Mouse (Mus musculus) heart, adult 2 months (tissue): ENCODE results near the gene Sdr39u1. TPM values are rescaled to one million over a fixed set of nuclear protein-coding genes. Genes with fewer than 3 reads are reported as not detected.

Experiments used
- DNase-seq, 2 experiments: peaks; one replicate each; pipeline ENCODE4 v3.0.0; 2021
- H3K27ac ChIP-seq: fragments of 200-600 bp; 2 replicates; pipeline ENCODE4 v1.8.1; 2022
- H3K27me3 ChIP-seq: fragments of 200-500 bp; 2 replicates; pipeline ENCODE4 v1.6.1; 2012; ENCODE audit warnings: mild to moderate bottlenecking, low read length, inconsistent platforms, mixed read lengths; ENCODE audit not compliant: control insufficient read depth, insufficient read depth
- H3K36me3 ChIP-seq: fragments of 200-500 bp; 2 replicates; pipeline ENCODE4 v1.6.1; 2012; ENCODE audit warnings: low read length, inconsistent platforms; ENCODE audit not compliant: control insufficient read depth, insufficient read depth
- H3K4me1 ChIP-seq: fragments of 200-500 bp; 2 replicates; pipeline ENCODE4 v1.6.1; 2011; ENCODE audit warnings: low read length; ENCODE audit not compliant: control insufficient read depth, insufficient read depth
- H3K4me3 ChIP-seq: fragments of 200-600 bp; 2 replicates; pipeline ENCODE4 v1.8.1; 2022
- H3K79me2 ChIP-seq: fragments of 200-500 bp; replicated peaks from 2 replicates; pipeline ENCODE4 v1.6.1; 2012; ENCODE audit warnings: mild to moderate bottlenecking, inconsistent platforms, low read length, moderate library complexity, mixed read lengths; ENCODE audit not compliant: control insufficient read depth, insufficient read depth
- H3K9ac ChIP-seq: fragments of 200-500 bp; 2 replicates; pipeline ENCODE4 v1.6.1; 2012; ENCODE audit warnings: low read depth, mild to moderate bottlenecking, control low read depth, inconsistent platforms, low read length, mixed read lengths
- CTCF ChIP-seq: fragments of 200-600 bp; IDR thresholded peaks from 2 replicates; pipeline ENCODE4 v1.8.1; 2022; ENCODE audit warnings: antibody characterized with exemption, mild to moderate bottlenecking, moderate library complexity
- EP300 ChIP-seq: fragments of 200-500 bp; IDR thresholded peaks from 2 replicates; pipeline ENCODE4 v1.6.1; 2011; ENCODE audit warnings: low read depth, low read length, control low read depth; ENCODE audit not compliant: insufficient read depth
- POLR2A ChIP-seq: fragments of 200-500 bp; IDR thresholded peaks from 2 replicates; pipeline ENCODE4 v1.6.1; 2011; ENCODE audit warnings: mild to moderate bottlenecking, low read depth, low read length, control low read depth; ENCODE audit not compliant: insufficient read depth
- WGBS: fragments of 180-500 bp; shearing (Covaris S2); methylation state at CpG from one replicate; pipeline ENCODE4 v1.1.7; 2018; 5-methylcytosine and 5-hydroxymethylcytosine counted together
- intact Hi-C: fragments of 180-260 bp; cut with DNase I; formaldehyde crosslinking; loops from one replicate; pipeline ENCODE4 v1.15.1; 2025
- polyA plus RNA-seq: library from polyadenylated mRNA; depleted of rRNA; stranded (reverse); fragments of >200 nt; gene quantifications from 2 replicates; pipeline ENCODE4 v1.2.3, GENCODE M21; 2012
- total RNA-seq, 2 experiments: library from RNA; stranded (reverse); gene quantifications; 2 replicates each; pipeline ENCODE4 v1.2.3; 2021

The Sdr39u1 gene
- total and polyA plus RNA-seq, 3 experiments: 112 to 142 (median 127) TPM

GRCm38 (mm10) chr14:55883149-55883661 lies 16.9 kb downstream of the Sdr39u1 start:
- peaks cover 11% of the 10 kb centered on the region for H3K4me1 ChIP-seq
- DNase-seq: no peak
- 93% methylated on average over 13 of the region's 13 CpGs for WGBS
- intact Hi-C loops: loop anchor here (10.0 kb wide), 1 partner anchor 208 kb away; the partner anchor contains the start of genes Gmpr2 and Nedd8
- H3K27me3 ChIP-seq: no peaks in the 10 kb centered on the region
- H3K27ac ChIP-seq: no peak overlapping the region
- TF ChIP-seq CTCF (no peak), POLR2A (no peak), EP300 (no peak)
- peaks cover 4% of the 10 kb centered on the region; the same call in 1 of the 2 replicates for H3K36me3 ChIP-seq
- no peak overlapping the region for H3K9ac ChIP-seq
- H3K4me3 ChIP-seq: no peak overlapping the region
- H3K79me2 ChIP-seq: 0 out of 2 replicates have a peak, but pooled peaks cover 1% of the 10 kb centered on the region

DNA sequence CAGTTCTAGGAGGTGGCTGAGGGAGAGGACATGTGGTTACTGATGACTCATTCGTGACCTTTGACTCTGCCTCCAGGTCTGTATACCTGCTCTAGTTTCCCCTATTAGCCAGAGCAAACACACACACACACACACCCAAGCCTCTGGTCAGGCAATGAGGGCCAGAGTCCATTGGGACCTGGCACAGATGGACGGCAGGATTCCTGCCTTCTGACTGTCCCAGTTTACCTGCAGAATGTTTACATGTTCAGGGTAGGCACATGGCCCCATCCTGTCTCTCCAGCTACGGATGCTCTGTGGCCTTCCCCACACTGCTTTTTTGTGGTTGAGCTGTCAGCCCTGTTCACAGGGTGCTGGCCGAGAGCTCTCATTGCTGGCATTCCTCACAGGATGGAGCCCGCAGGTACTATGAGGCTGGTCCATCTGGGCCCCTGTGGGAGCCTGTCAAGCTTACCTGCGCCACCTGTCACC lies 17.9 kb downstream of the Sdr39u1 start:
- intact Hi-C loops: loop anchor here (10.0 kb wide), 1 partner anchor 207 kb away; the partner anchor contains the start of genes Gmpr2 and Nedd8
- peaks cover 11% of the 10 kb centered on the region for H3K4me1 ChIP-seq
- H3K27me3 ChIP-seq: peaks cover 2% of the 10 kb centered on the region; the same call in 1 of the 2 replicates
- 76% methylated on average over 6 of the region's 6 CpGs for WGBS
- no peak overlapping the region for H3K27ac ChIP-seq
- 0 out of 2 replicates have a peak, but pooled peaks cover 1% of the 10 kb centered on the region for H3K79me2 ChIP-seq
- TF ChIP-seq CTCF (no peak), POLR2A (no peak), EP300 (no peak)
- H3K9ac ChIP-seq: no peak overlapping the region
- peaks cover 2% of the 10 kb centered on the region; the same call in 1 of the 2 replicates for H3K36me3 ChIP-seq
- H3K4me3 ChIP-seq: no peak overlapping the region
- DNase-seq: no peak

DNA sequence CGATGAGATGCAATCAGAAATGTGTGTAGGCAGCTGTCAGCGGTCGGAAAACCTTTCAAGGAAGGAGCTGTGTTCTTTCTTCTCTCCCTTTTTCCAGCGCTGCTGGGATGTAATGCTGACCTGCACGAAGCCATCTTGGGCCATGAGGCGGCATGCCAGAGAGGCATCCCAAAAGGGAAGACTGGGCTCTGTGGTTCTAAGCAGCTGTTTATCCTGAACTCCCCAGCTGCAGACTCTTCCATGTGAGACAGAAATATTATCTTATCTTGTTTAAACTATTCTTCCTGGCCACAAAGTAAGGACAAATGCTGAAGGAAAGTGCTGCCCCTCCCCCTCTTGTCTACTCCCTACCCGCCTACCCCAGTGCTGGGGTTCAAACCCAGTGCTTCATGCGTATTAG lies 19.1 kb downstream of the Sdr39u1 start:
- Histone ChIP-seq H3K27me3 (peaks cover 2% of the 10 kb centered on the region; the same call in 1 of the 2 replicates), H3K9ac (no peak overlapping the region)

GRCm38 (mm10) chr14:55879623-55880022 lies 20.5 kb downstream of the Sdr39u1 start:
- no peaks in the 10 kb centered on the region for H3K79me2 ChIP-seq
- peak; percentile 92 for TF ChIP-seq CTCF
- TF ChIP-seq EP300: 0 out of 2 replicates have a peak, but pooled peaks have one; percentile 39
- no peak for TF ChIP-seq POLR2A
- H3K4me1 ChIP-seq: peaks cover 5% of the 10 kb centered on the region
- 25% methylated on average over 1 of the region's 1 CpGs for WGBS
- H3K4me3 ChIP-seq: no peak overlapping the region
- intact Hi-C loops: loop anchor here (10.0 kb wide), 1 partner anchor 205 kb away; the partner anchor contains the start of genes Gmpr2 and Nedd8
- H3K27me3 ChIP-seq: peaks cover 2% of the 10 kb centered on the region; the same call in 1 of the 2 replicates
- H3K36me3 ChIP-seq: no peaks in the 10 kb centered on the region
- DNase-seq: peak; percentile 70 to 72
- no peak overlapping the region for H3K27ac ChIP-seq
- H3K9ac ChIP-seq: no peak overlapping the region

More for the DNA sequence above, 19.1 kb downstream of the Sdr39u1 start:
- DNase-seq: no peak
- Histone ChIP-seq H3K27ac (no peak overlapping the region), H3K36me3 (no peaks in the 10 kb centered on the region), H3K4me1 (peaks cover 5% of the 10 kb centered on the region), H3K79me2 (0 out of 2 replicates have a peak, but pooled peaks cover 1% of the 10 kb centered on the region), H3K4me3 (no peak overlapping the region)
- TF ChIP-seq POLR2A: no peak
- TF ChIP-seq CTCF: no peak
- TF ChIP-seq EP300: no peak
- 48% methylated on average over 8 of the region's 8 CpGs for WGBS
- intact Hi-C loops: loop anchor here (10.0 kb wide), 1 partner anchor 206 kb away; the partner anchor contains the start of genes Gmpr2 and Nedd8

GRCm38 (mm10) chr14:55878316-55878940 lies 21.7 kb downstream of the Sdr39u1 start:
- 17% methylated on average over 7 of the region's 7 CpGs for WGBS

More at GRCm38 (mm10) chr14:55878316-55878940, 21.7 kb downstream of the Sdr39u1 start:
- no peaks in the 10 kb centered on the region for H3K79me2 ChIP-seq
- no peak for DNase-seq
- H3K4me3 ChIP-seq: no peak overlapping the region
- no peak overlapping the region for H3K27ac ChIP-seq
- no peak overlapping the region for H3K9ac ChIP-seq
- peaks cover 2% of the 10 kb centered on the region; the same call in 1 of the 2 replicates for H3K27me3 ChIP-seq
- H3K4me1 ChIP-seq: peaks cover 5% of the 10 kb centered on the region; the same call in 1 of the 2 replicates
- intact Hi-C loops: no loop called here
- H3K36me3 ChIP-seq: no peaks in the 10 kb centered on the region
- no peak for TF ChIP-seq EP300
- peak; percentile 37 for TF ChIP-seq CTCF
